Mouse (Mus musculus) embryo, embryonic 11 days (tissue): ENCODE measurements at regions not wholly inside any gene's neighbourhood (a gene's known extent, or its start where the extent isn't known, plus 50 kb on each side); places are given as distances from the start of the nearest gene placed in this dataset.

Experiments
- DNase-seq: peaks from one replicate; pipeline ENCODE4 v3.0.0-alpha.2; 2015

GRCm38 (mm10) chr10:18907276-18907960 lies 62.6 kb downstream of the Perp start:
- no peak for DNase-seq

GRCm38 (mm10) chr10:18909307-18909706 lies 64.5 kb downstream of the Perp start:
- no peak for DNase-seq

GRCm38 (mm10) chr10:18910898-18911297 lies 66.1 kb downstream of the Perp start:
- DNase-seq, result peak; percentile 72

GRCm38 (mm10) chr10:18917120-18917616 lies 72.3 kb downstream of the Perp start:
- DNase-seq, result peak; percentile 69

GRCm38 (mm10) chr10:18923088-18923821 lies 78.4 kb downstream of the Perp start:
- DNase-seq, result no peak

- DNase-seq, result no peak
These were observed 83.0 kb downstream of the Perp start for GRCm38 (mm10) chr10:18927811-18928210.

GRCm38 (mm10) chr10:18931344-18931743 lies 84.1 kb downstream of the Tnfaip3 start:
- no peak for DNase-seq

GRCm38 (mm10) chr10:18941447-18941846 lies 74.0 kb downstream of the Tnfaip3 start:
- no peak for DNase-seq

GRCm38 (mm10) chr10:18941908-18942307 lies 73.5 kb downstream of the Tnfaip3 start:
- DNase-seq, result no peak

GRCm38 (mm10) chr10:18943296-18944075 lies 72.0 kb downstream of the Tnfaip3 start:
- DNase-seq, result no peak

GRCm38 (mm10) chr10:18946727-18947126 lies 68.7 kb downstream of the Tnfaip3 start:
- no peak for DNase-seq
